Mouse (Mus musculus) heart, embryonic 15.5 days (tissue): ENCODE data around the gene Map1lc3b. TPM values are rescaled to one million over a fixed set of nuclear protein-coding genes. Genes with fewer than 3 reads are reported as not detected.

ENCODE experiments used
- ATAC-seq: fragments of 200-750 bp; cut with Nextera tagmentation; replicated peaks from 2 replicates; pipeline ENCODE4 v1.8.0; 2017; ENCODE audit warnings: low read depth, moderate TSS enrichment; ENCODE audit not compliant: insufficient number of reproducible peaks, insufficient read depth, low FRiP score
- H3K27ac ChIP-seq: fragments of 300-500 bp; sonication (generic); 2 replicates; pipeline ENCODE4 v1.5.1; 2015; ENCODE audit warnings: mild to moderate bottlenecking, inconsistent platforms
- H3K27me3 ChIP-seq: fragments of 300-500 bp; sonication (generic); 2 replicates; pipeline ENCODE4 v1.6.1; 2015; ENCODE audit warnings: inconsistent platforms
- H3K36me3 ChIP-seq: fragments of 300-500 bp; sonication (generic); 2 replicates; pipeline ENCODE4 v1.6.1; 2015; ENCODE audit warnings: mild to moderate bottlenecking, inconsistent platforms
- H3K4me1 ChIP-seq: fragments of 300-500 bp; sonication (generic); replicated peaks from 2 replicates; pipeline ENCODE4 v1.6.1; 2015; ENCODE audit warnings: inconsistent platforms
- H3K4me2 ChIP-seq: fragments of 300-500 bp; sonication (generic); 2 replicates; pipeline ENCODE4 v1.6.1; 2015; ENCODE audit warnings: inconsistent platforms, mild to moderate bottlenecking, moderate library complexity
- H3K4me3 ChIP-seq: fragments of 300-500 bp; sonication (generic); 2 replicates; pipeline ENCODE4 v1.5.1; 2015; ENCODE audit warnings: mild to moderate bottlenecking, inconsistent platforms
- H3K9ac ChIP-seq: fragments of 300-500 bp; sonication (generic); 2 replicates; pipeline ENCODE4 v1.6.1; 2015; ENCODE audit warnings: mild to moderate bottlenecking, inconsistent platforms
- H3K9me3 ChIP-seq: fragments of 300-500 bp; sonication (generic); replicated peaks from 2 replicates; pipeline ENCODE4 v1.6.1; 2016; ENCODE audit warnings: inconsistent platforms
- WGBS: fragments of 180-500 bp; shearing (Covaris S2); methylation state at CpG from one replicate; pipeline ENCODE4 v1.1.7; 2015; ENCODE audit warnings: mixed read lengths; 5-methylcytosine and 5-hydroxymethylcytosine counted together
- polyA plus RNA-seq: library from polyadenylated mRNA; unstranded; fragments of >200 nt; fragmentation: Nextera tagmentation; extraction: Ambion mirVana; gene quantifications from 2 replicates; pipeline ENCODE4 v1.2.1, GENCODE M21; 2015

Gene Map1lc3b
- polyA plus RNA-seq, 1 experiment from 2014 or later, result 199 TPM

- Histone ChIP-seq H3K9ac (no peak overlapping the region), H3K27ac (no peak overlapping the region), H3K36me3 (peaks cover 33% of the 10 kb centered on the region), H3K27me3 (no peaks in the 10 kb centered on the region), H3K4me1 (peaks cover 9% of the 10 kb centered on the region), H3K4me2 (no peak overlapping the region), H3K9me3 (no peaks in the 10 kb centered on the region), H3K4me3 (no peak overlapping the region)
- WGBS, result 85% methylated on average over 11 of the region's 11 CpGs
- no peak for ATAC-seq
These were observed 32.4 kb upstream of the Map1lc3b start for GRCm38 (mm10) chr8:121557746-121558145.

- Histone ChIP-seq H3K9me3 (no peaks in the 10 kb centered on the region), H3K9ac (no peak overlapping the region), H3K4me2 (no peak overlapping the region), H3K36me3 (peaks cover 26% of the 10 kb centered on the region; the same call in 1 of the 2 replicates), H3K4me1 (peaks cover 17% of the 10 kb centered on the region), H3K4me3 (no peak overlapping the region), H3K27ac (no peak overlapping the region), H3K27me3 (no peaks in the 10 kb centered on the region)
- 88% methylated on average over 16 of the region's 16 CpGs for WGBS
- ATAC-seq, result no peak
These were observed 31.6 kb upstream of the Map1lc3b start for GRCm38 (mm10) chr8:121558538-121558937.

GRCm38 (mm10) chr8:121559801-121560200, 30.4 kb upstream of the Map1lc3b start:
- H3K9ac ChIP-seq, result no peak overlapping the region
- no peak overlapping the region for H3K4me3 ChIP-seq
- 93% methylated on average over 12 of the region's 12 CpGs for WGBS
- no peaks in the 10 kb centered on the region for H3K27me3 ChIP-seq
- peaks cover 19% of the 10 kb centered on the region for H3K4me1 ChIP-seq
- no peak overlapping the region for H3K4me2 ChIP-seq
- no peaks in the 10 kb centered on the region for H3K9me3 ChIP-seq
- H3K27ac ChIP-seq, result no peak overlapping the region
- H3K36me3 ChIP-seq, result peaks cover 14% of the 10 kb centered on the region; the same call in 1 of the 2 replicates
- no peak for ATAC-seq

GRCm38 (mm10) chr8:121560432-121561100, 29.6 kb upstream of the Map1lc3b start:
- H3K4me3 ChIP-seq, result no peak overlapping the region
- H3K27me3 ChIP-seq, result no peaks in the 10 kb centered on the region
- H3K27ac ChIP-seq, result no peak overlapping the region
- 91% methylated on average over 7 of the region's 7 CpGs for WGBS
- no peak overlapping the region for H3K4me2 ChIP-seq
- peaks cover 11% of the 10 kb centered on the region; the same call in 1 of the 2 replicates for H3K36me3 ChIP-seq
- H3K9ac ChIP-seq, result no peak overlapping the region
- H3K4me1 ChIP-seq, result peaks cover 19% of the 10 kb centered on the region
- no peak for ATAC-seq
- H3K9me3 ChIP-seq, result no peaks in the 10 kb centered on the region

- no peak overlapping the region for H3K4me3 ChIP-seq
- no peaks in the 10 kb centered on the region for H3K9me3 ChIP-seq
- WGBS, result 76% methylated on average over 16 of the region's 16 CpGs
- no peak overlapping the region for H3K4me2 ChIP-seq
- no peak for ATAC-seq
- H3K9ac ChIP-seq, result no peak overlapping the region
- H3K4me1 ChIP-seq, result peaks cover 19% of the 10 kb centered on the region
- H3K27me3 ChIP-seq, result no peaks in the 10 kb centered on the region
- H3K27ac ChIP-seq, result no peak overlapping the region
- peaks cover 11% of the 10 kb centered on the region; the same call in 1 of the 2 replicates for H3K36me3 ChIP-seq
These were observed 28.4 kb upstream of the Map1lc3b start for GRCm38 (mm10) chr8:121561636-121562345.

GRCm38 (mm10) chr8:121562941-121563351, 27.2 kb upstream of the Map1lc3b start:
- H3K9me3 ChIP-seq, result no peaks in the 10 kb centered on the region
- H3K27ac ChIP-seq, result peak overlapping the region; percentile 68
- H3K9ac ChIP-seq, result no peak overlapping the region
- peaks cover 11% of the 10 kb centered on the region; the same call in 1 of the 2 replicates for H3K36me3 ChIP-seq
- ATAC-seq, result peak; percentile 66
- H3K27me3 ChIP-seq, result no peaks in the 10 kb centered on the region
- 40% methylated on average over 9 of the region's 9 CpGs for WGBS
- peak overlapping the region; percentile 35 for H3K4me2 ChIP-seq
- H3K4me3 ChIP-seq, result no peak overlapping the region
- peaks cover 19% of the 10 kb centered on the region for H3K4me1 ChIP-seq

- no peak overlapping the region for H3K4me2 ChIP-seq
- no peak overlapping the region for H3K9ac ChIP-seq
- no peaks in the 10 kb centered on the region for H3K9me3 ChIP-seq
- WGBS, result 71% methylated on average over 6 of the region's 6 CpGs
- peaks cover 4% of the 10 kb centered on the region; the same call in 1 of the 2 replicates for H3K36me3 ChIP-seq
- peaks cover 24% of the 10 kb centered on the region for H3K4me1 ChIP-seq
- no peak overlapping the region for H3K4me3 ChIP-seq
- H3K27me3 ChIP-seq, result no peaks in the 10 kb centered on the region
- no peak for ATAC-seq
- peak overlapping the region; percentile 68; the same call in 1 of the 2 replicates for H3K27ac ChIP-seq
These were observed 26.5 kb upstream of the Map1lc3b start for GRCm38 (mm10) chr8:121563701-121564100.

GRCm38 (mm10) chr8:121568321-121568720, 21.8 kb upstream of the Map1lc3b start:
- H3K4me1 ChIP-seq, result peaks cover 17% of the 10 kb centered on the region
- no peaks in the 10 kb centered on the region for H3K9me3 ChIP-seq
- no peaks in the 10 kb centered on the region for H3K36me3 ChIP-seq
- 72% methylated on average over 6 of the region's 6 CpGs for WGBS
- ATAC-seq, result no peak
- no peak overlapping the region for H3K4me2 ChIP-seq
- no peaks in the 10 kb centered on the region for H3K27me3 ChIP-seq
- H3K9ac ChIP-seq, result no peak overlapping the region
- no peak overlapping the region for H3K4me3 ChIP-seq
- H3K27ac ChIP-seq, result no peak overlapping the region

GRCm38 (mm10) chr8:121570335-121570734, 19.8 kb upstream of the Map1lc3b start:
- Histone ChIP-seq H3K27ac (no peak overlapping the region), H3K9me3 (no peaks in the 10 kb centered on the region), H3K36me3 (no peaks in the 10 kb centered on the region), H3K9ac (no peak overlapping the region), H3K4me2 (peak overlapping the region; percentile 44), H3K4me3 (peak overlapping the region; percentile 17), H3K4me1 (peaks cover 17% of the 10 kb centered on the region), H3K27me3 (no peaks in the 10 kb centered on the region)
- WGBS, result 65% methylated on average over 21 of the region's 21 CpGs
- no peak for ATAC-seq

GRCm38 (mm10) chr8:121570801-121571200, 19.4 kb upstream of the Map1lc3b start:
- WGBS, result 76% methylated on average over 17 of the region's 17 CpGs
- Histone ChIP-seq H3K9me3 (no peaks in the 10 kb centered on the region), H3K36me3 (no peaks in the 10 kb centered on the region), H3K9ac (no peak overlapping the region), H3K4me2 (peak overlapping the region; percentile 44), H3K4me1 (peaks cover 17% of the 10 kb centered on the region), H3K27ac (no peak overlapping the region), H3K27me3 (no peaks in the 10 kb centered on the region), H3K4me3 (peak overlapping the region; percentile 17)
- no peak for ATAC-seq

GRCm38 (mm10) chr8:121572121-121572520, 18.0 kb upstream of the Map1lc3b start:
- ATAC-seq, result no peak
- no peak overlapping the region for H3K9ac ChIP-seq
- WGBS, result 69% methylated on average over 7 of the region's 7 CpGs

More at GRCm38 (mm10) chr8:121572121-121572520, 18.0 kb upstream of the Map1lc3b start:
- H3K4me2 ChIP-seq, result no peak overlapping the region
- no peaks in the 10 kb centered on the region for H3K27me3 ChIP-seq
- H3K9me3 ChIP-seq, result no peaks in the 10 kb centered on the region
- no peaks in the 10 kb centered on the region for H3K36me3 ChIP-seq
- peaks cover 23% of the 10 kb centered on the region for H3K4me1 ChIP-seq
- H3K4me3 ChIP-seq, result no peak overlapping the region
- H3K27ac ChIP-seq, result no peak overlapping the region
